Mouse (Mus musculus): ENCODE measurements around the gene Cdh13.

- TF ChIP-seq GATA1 (IDR thresholded peaks at IDR 0.05; ENCODE audit: low read length) (no peak), TAL1 (IDR thresholded peaks at IDR 0.05; ENCODE audit: low read length) (no peak)
Measured at GRCm38 (mm10) chr8:118444651-118445207, 161.2 kb downstream of the Cdh13 start.

All from erythroblast, embryonic 14.5 days (primary cell).